Mouse (Mus musculus) bone marrow, adult 2 months (tissue): Measurements from ENCODE around the gene Mtfr1l. TPM values are rescaled to one million over a fixed set of nuclear protein-coding genes. Genes with fewer than 3 reads are reported as not detected.
A peak's percentile ranks its signal among the peaks of the same experiment; 100 is the strongest.

Source experiments
- H3K27ac ChIP-seq: fragments of 200-500 bp; 2 replicates; pipeline ENCODE4 v1.5.1; 2012; ENCODE audit warnings: low read depth, mild to moderate bottlenecking, control low read depth, inconsistent platforms, low read length; ENCODE audit not compliant: control insufficient read depth, poor library complexity, insufficient read depth
- H3K4me1 ChIP-seq: fragments of 200-500 bp; 2 replicates; pipeline ENCODE4 v1.6.1; 2011; ENCODE audit warnings: low read length; ENCODE audit not compliant: control insufficient read depth, insufficient read depth
- H3K4me3 ChIP-seq: fragments of 200-500 bp; replicated peaks from 2 replicates; pipeline ENCODE3; 2011; ENCODE audit warnings: mild to moderate bottlenecking, low read depth, low read length, control low read depth; ENCODE audit not compliant: control insufficient read depth
- CTCF ChIP-seq: fragments of 200-500 bp; IDR thresholded peaks from 2 replicates; pipeline ENCODE4 v1.5.1; 2011; ENCODE audit warnings: low read length, control low read depth; ENCODE audit not compliant: control insufficient read depth, insufficient read depth
- POLR2A ChIP-seq: fragments of 200-500 bp; IDR thresholded peaks from 2 replicates; pipeline ENCODE4 v1.6.1; 2011; ENCODE audit warnings: low read depth, mild to moderate bottlenecking, control low read depth, low read length, borderline replicate concordance; ENCODE audit not compliant: control insufficient read depth
- WGBS: fragments of 180-500 bp; shearing (Covaris S2); methylation state at CpG from one replicate; pipeline ENCODE4 v1.1.7; 2018; 5-methylcytosine and 5-hydroxymethylcytosine counted together
- polyA plus RNA-seq: library from polyadenylated mRNA; stranded (reverse); fragments of >200 nt; gene quantifications from 2 replicates; pipeline ENCODE4 v1.2.4, GENCODE M21; 2011; ENCODE audit warnings: low replicate concordance; ENCODE audit not compliant: missing spikeins, insufficient read depth, insufficient read length

Mtfr1l gene
- polyA plus RNA-seq, 1 experiment: 57.2 TPM

- Histone ChIP-seq H3K4me1 (peaks cover 2% of the 10 kb centered on the region), H3K27ac (no peak overlapping the region), H3K4me3 (peak overlapping the region; percentile 90)
- 3% methylated on average over 8 of the region's 8 CpGs for WGBS
- TF ChIP-seq POLR2A (no peak), CTCF (no peak)
Observed at GRCm38 (mm10) chr4:134535787-134536151, 582 bp upstream of the Mtfr1l start.

- peak overlapping the region; percentile 83 for H3K4me3 ChIP-seq
- peaks cover 2% of the 10 kb centered on the region for H3K4me1 ChIP-seq
- under 1% methylated on average over 57 of the region's 57 CpGs for WGBS
- H3K27ac ChIP-seq: peak overlapping the region; percentile 91
- TF ChIP-seq POLR2A (peak; percentile 40; the same call in 1 of the 2 replicates), CTCF (no peak)
Observed at GRCm38 (mm10) chr4:134534124-134534886, 882 bp downstream of the Mtfr1l start.

- WGBS: 86% methylated on average over 4 of the region's 4 CpGs
- TF ChIP-seq CTCF: no peak
- no peak for TF ChIP-seq POLR2A
- no peak overlapping the region for H3K27ac ChIP-seq
- H3K4me3 ChIP-seq: no peak overlapping the region
- peaks cover 2% of the 10 kb centered on the region for H3K4me1 ChIP-seq
Observed at GRCm38 (mm10) chr4:134533421-134533820, 1.8 kb downstream of the Mtfr1l start.

- 66% methylated on average over 4 of the region's 4 CpGs for WGBS
- Histone ChIP-seq H3K27ac (no peak overlapping the region), H3K4me3 (no peak overlapping the region), H3K4me1 (peaks cover 2% of the 10 kb centered on the region)
- TF ChIP-seq POLR2A (no peak), CTCF (no peak)
Observed at GRCm38 (mm10) chr4:134532928-134533327, 2.3 kb downstream of the Mtfr1l start.

GRCm38 (mm10) chr4:134526220-134526619, 9.0 kb downstream of the Mtfr1l start:
- no peak for TF ChIP-seq CTCF
- TF ChIP-seq POLR2A: no peak
- 31% methylated on average over 5 of the region's 5 CpGs for WGBS
- peaks cover 2% of the 10 kb centered on the region; the same call in 1 of the 2 replicates for H3K4me1 ChIP-seq
- no peak overlapping the region for H3K4me3 ChIP-seq
- peak overlapping the region; percentile 11; the same call in 1 of the 2 replicates for H3K27ac ChIP-seq

- no peak overlapping the region for H3K4me3 ChIP-seq
- H3K4me1 ChIP-seq: peaks cover 2% of the 10 kb centered on the region; the same call in 1 of the 2 replicates
- peak overlapping the region; percentile 11; the same call in 1 of the 2 replicates for H3K27ac ChIP-seq
- TF ChIP-seq CTCF (no peak), POLR2A (no peak)
- WGBS: 76% methylated on average over 5 of the region's 5 CpGs
Observed at GRCm38 (mm10) chr4:134525806-134526205, 9.4 kb downstream of the Mtfr1l start.

- 84% methylated on average over 4 of the region's 4 CpGs for WGBS
- Histone ChIP-seq H3K4me1 (peaks cover 2% of the 10 kb centered on the region; the same call in 1 of the 2 replicates), H3K27ac (no peak overlapping the region), H3K4me3 (no peak overlapping the region)
- no peak for TF ChIP-seq CTCF
- no peak for TF ChIP-seq POLR2A
Observed at GRCm38 (mm10) chr4:134523447-134523846, 11.7 kb downstream of the Mtfr1l start.

GRCm38 (mm10) chr4:134519281-134519680, 15.9 kb downstream of the Mtfr1l start:
- no peak for TF ChIP-seq POLR2A
- TF ChIP-seq CTCF: no peak
- H3K4me3 ChIP-seq: no peak overlapping the region
- no peaks in the 10 kb centered on the region for H3K4me1 ChIP-seq
- no peak overlapping the region for H3K27ac ChIP-seq
